Mouse (Mus musculus): Measurements from ENCODE around the gene Tra2a. TPM values are rescaled to one million over a fixed set of nuclear protein-coding genes. Genes with fewer than 3 reads are reported as not detected.
"Not testable (repeated sequence)": the region's sequence is repeated elsewhere in the genome, so short reads cannot be mapped to it uniquely, and the experiment has no call there.

Tra2a gene
- polyA plus RNA-seq, 1 experiment from 2014 or later: 92.7 TPM

DNA sequence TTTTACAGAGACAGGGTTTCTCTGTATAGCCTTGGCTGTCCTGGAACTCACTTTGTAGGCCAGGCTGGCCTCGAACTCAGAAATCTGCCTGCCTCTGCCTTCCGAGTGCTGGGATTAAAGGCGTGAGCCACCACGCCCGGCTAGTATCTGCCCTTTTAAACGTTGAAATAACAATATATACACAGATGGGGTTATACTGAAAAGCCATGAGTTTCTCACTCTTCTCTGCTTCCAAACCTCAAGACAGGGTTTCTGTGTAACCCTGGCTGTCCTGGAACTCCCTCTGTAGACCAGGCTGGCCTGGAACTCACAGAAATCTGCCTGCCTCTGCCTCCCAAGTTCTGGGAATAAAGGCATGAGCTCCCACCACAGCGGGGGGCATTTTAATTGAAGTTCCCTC is 613 bp upstream of the Tra2a start:
- WGBS: 86% methylated on average over 7 of the region's 7 CpGs
- H3K4me3 ChIP-seq (replicated peaks); H3K36me3 ChIP-seq; H3K9me3 ChIP-seq; ATAC-seq (ENCODE audit: insufficient read depth, low FRiP score, low read depth); H3K4me2 ChIP-seq; H3K27me3 ChIP-seq (replicated peaks); H3K9ac ChIP-seq: not testable (repeated sequence)
- Histone ChIP-seq H3K27ac (peak overlapping the region; percentile 98; the same call in 1 of the 2 replicates), H3K4me1 (peaks cover 12% of the 10 kb centered on the region; the same call in 1 of the 2 replicates)

DNA sequence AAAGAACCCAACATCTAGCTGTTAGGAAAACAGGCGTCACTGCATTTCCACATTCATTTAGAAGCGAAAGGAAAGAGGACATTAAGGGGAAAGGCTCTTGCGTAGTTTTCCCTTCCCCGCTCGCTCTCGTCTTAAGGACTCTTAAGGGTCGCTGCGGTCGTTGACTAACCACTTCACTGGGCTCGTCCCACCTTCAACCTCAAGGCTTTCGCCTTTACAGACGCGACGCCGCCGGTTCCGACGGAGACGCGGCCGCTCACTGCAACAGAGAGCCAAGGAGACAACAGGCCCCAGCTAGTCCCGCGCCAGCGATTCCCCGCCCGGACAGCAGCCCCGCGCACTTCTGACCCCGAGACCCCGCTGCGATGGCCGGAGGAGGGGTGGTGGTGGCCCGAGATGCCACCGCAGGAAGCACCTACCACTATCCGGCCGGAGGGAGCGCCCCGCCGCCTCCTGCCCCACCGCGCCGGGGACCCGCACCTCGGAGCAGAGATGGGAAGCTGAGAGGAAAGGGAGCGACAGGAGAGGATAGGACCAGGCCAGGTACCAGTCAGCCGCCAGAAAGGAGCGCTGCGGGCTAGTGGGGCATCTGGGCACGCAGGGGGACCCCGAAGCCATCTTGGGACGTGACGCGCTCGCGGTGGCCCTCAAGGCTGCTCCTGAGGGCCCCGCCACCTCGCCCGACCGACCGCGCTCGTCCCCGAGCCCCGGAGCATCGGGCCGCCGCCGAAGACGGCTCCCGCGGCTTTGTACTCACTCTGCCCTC is 569 bp downstream of the Tra2a start:
- under 1% methylated on average over 71 of the region's 71 CpGs for WGBS
- peak overlapping the region; percentile 97 for H3K9ac ChIP-seq
- no peaks in the 10 kb centered on the region for H3K9me3 ChIP-seq
- peaks cover 15% of the 10 kb centered on the region; the same call in 1 of the 2 replicates for H3K4me1 ChIP-seq
- H3K27me3 ChIP-seq (replicated peaks): no peaks in the 10 kb centered on the region
- no peaks in the 10 kb centered on the region for H3K36me3 ChIP-seq
- ATAC-seq (ENCODE audit: insufficient read depth, low FRiP score, low read depth): peak; percentile 65
- H3K27ac ChIP-seq: peak overlapping the region; percentile 98
- H3K4me3 ChIP-seq (replicated peaks): peak overlapping the region; percentile 85
- peak overlapping the region; percentile 61 for H3K4me2 ChIP-seq

DNA sequence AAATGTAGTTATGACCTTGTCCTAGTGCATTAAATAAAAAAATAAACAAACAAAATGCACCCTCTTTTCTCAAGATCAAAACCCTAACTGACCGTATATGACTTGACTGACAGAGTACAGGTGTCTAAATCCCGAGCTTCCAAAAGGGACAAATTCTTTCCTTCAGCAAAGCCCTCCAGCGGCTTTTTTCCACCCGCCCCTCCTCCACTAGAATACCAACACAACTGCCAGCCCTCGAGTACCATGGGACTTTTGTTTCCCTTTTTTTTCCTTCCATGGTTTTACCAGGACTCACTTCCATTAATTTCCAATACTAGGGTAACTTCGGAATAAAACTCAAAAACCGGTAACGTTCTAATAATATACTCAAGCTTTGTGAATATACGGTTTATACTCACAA is 1.4 kb downstream of the Tra2a start:
- Histone ChIP-seq H3K4me3 (replicated peaks) (peak overlapping the region; percentile 85), H3K9ac (no peak overlapping the region; the same call in 1 of the 2 replicates), H3K27ac (peak overlapping the region; percentile 98; the same call in 1 of the 2 replicates), H3K9me3 (no peaks in the 10 kb centered on the region), H3K36me3 (no peaks in the 10 kb centered on the region), H3K4me1 (peaks cover 15% of the 10 kb centered on the region; the same call in 1 of the 2 replicates), H3K27me3 (replicated peaks) (no peaks in the 10 kb centered on the region), H3K4me2 (peak overlapping the region; percentile 61)
- ATAC-seq (ENCODE audit: insufficient read depth, low FRiP score, low read depth): no peak
- WGBS: under 1% methylated on average over 9 of the region's 9 CpGs

DNA sequence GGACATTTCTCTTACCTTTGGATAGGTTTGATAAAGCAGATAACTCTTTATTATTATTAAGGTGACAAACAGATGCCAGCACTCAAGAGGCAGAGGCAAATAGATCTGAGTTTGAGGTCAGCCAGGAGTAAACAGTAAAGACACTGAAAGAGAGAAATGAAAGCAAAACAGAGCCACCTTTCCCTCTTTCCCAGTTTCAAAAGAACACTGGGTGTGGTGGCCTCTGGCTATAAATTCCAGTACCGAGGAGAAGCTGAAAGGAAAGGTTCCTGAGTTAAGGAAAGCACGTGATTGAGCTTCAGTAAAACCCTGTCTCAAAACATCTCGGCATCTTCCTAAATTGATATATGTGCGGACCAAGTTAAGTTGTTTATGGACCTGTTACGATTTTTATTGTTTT is 4.1 kb downstream of the Tra2a start:
- H3K9ac ChIP-seq: no peak overlapping the region
- no peak for ATAC-seq (ENCODE audit: insufficient read depth, low FRiP score, low read depth)
- H3K4me2 ChIP-seq: no peak overlapping the region
- H3K4me3 ChIP-seq (replicated peaks): no peak overlapping the region
- H3K36me3 ChIP-seq: no peaks in the 10 kb centered on the region
- peaks cover 15% of the 10 kb centered on the region; the same call in 1 of the 2 replicates for H3K4me1 ChIP-seq
- no peaks in the 10 kb centered on the region for H3K27me3 ChIP-seq (replicated peaks)
- no peak overlapping the region for H3K27ac ChIP-seq
- H3K9me3 ChIP-seq: no peaks in the 10 kb centered on the region
- 38% methylated on average over 5 of the region's 5 CpGs for WGBS

DNA sequence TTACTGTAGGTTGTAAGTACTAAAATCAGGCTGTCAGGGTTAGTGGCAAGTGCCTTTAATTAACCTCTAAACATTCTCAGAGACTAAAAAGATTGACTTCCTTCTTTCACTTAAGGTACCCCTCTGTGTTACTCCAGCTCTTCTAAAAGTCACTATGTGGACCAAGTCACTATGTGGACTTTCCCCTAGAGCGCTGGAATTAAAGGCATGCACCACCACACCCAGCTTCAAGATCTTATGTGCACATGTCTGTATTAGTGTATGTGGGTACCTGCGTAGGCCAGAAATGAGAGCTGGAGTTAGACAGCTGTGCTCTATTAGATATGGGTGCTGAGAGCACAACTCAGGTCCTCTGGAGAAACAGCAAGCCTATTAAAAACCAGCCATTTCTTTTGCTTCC is 6.0 kb downstream of the Tra2a start:
- Histone ChIP-seq H3K27ac (no peak overlapping the region), H3K4me2 (no peak overlapping the region)
- 88% methylated on average over 2 of the region's 2 CpGs for WGBS

DNA sequence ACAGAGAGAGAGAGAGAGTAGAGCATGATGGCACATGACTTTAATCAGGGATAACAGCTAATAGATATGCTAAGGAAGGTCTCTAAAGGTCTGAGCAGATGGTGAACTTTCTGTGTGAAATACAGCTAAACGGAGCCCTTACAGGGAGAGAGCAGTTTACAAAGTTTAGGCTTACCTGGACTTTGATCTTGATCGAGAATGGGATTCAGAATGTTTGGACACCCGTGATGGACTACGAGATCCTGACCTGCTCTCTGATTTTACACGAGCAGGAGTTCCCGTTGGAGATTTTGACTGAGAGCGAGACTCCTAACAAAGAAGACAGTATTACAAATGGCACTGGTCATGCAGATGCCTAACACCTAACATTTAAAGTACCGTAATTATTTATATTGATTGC is 11.6 kb downstream of the Tra2a start:
- no peak for ATAC-seq (ENCODE audit: insufficient read depth, low FRiP score, low read depth)
- Histone ChIP-seq H3K4me2 (no peak overlapping the region), H3K36me3 (peaks cover 25% of the 10 kb centered on the region), H3K9ac (no peak overlapping the region), H3K27me3 (replicated peaks) (no peaks in the 10 kb centered on the region), H3K9me3 (no peaks in the 10 kb centered on the region), H3K4me3 (replicated peaks) (no peak overlapping the region), H3K4me1 (no peaks in the 10 kb centered on the region), H3K27ac (no peak overlapping the region)
- 81% methylated on average over 8 of the region's 8 CpGs for WGBS

More for the DNA sequence above, 6.0 kb downstream of the Tra2a start:
- no peak for ATAC-seq (ENCODE audit: insufficient read depth, low FRiP score, low read depth)
- no peaks in the 10 kb centered on the region for H3K9me3 ChIP-seq
- H3K4me3 ChIP-seq (replicated peaks): no peak overlapping the region
- no peaks in the 10 kb centered on the region for H3K36me3 ChIP-seq
- peaks cover 15% of the 10 kb centered on the region; the same call in 1 of the 2 replicates for H3K4me1 ChIP-seq
- H3K9ac ChIP-seq: no peak overlapping the region
- no peaks in the 10 kb centered on the region for H3K27me3 ChIP-seq (replicated peaks)

DNA sequence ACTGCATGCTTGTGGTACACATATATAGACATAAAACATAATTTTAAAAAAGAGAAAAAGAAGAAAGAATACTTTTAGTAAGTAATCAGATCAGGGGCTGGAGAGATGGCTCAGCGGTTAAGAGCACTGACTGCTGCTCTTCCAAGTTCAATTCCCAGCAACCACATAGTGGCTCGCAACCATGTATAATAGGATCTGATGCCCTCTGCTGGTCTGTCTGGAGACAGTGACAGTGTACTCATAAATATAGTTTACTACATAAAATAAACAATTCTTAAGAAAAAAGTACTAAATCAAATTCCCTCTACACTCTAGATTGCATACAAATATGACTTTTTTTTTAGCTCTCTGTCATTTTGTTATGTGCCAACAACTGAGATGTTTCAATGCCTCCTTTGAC is 12.6 kb downstream of the Tra2a start:
- no peak overlapping the region for H3K4me3 ChIP-seq (replicated peaks)
- H3K4me2 ChIP-seq: no peak overlapping the region
- no peaks in the 10 kb centered on the region for H3K4me1 ChIP-seq
- H3K27ac ChIP-seq: no peak overlapping the region
- H3K27me3 ChIP-seq (replicated peaks): no peaks in the 10 kb centered on the region
- H3K9me3 ChIP-seq: no peaks in the 10 kb centered on the region
- H3K9ac ChIP-seq: no peak overlapping the region
- peaks cover 31% of the 10 kb centered on the region for H3K36me3 ChIP-seq
- WGBS: 98% methylated on average over 2 of the region's 2 CpGs
- no peak for ATAC-seq (ENCODE audit: insufficient read depth, low FRiP score, low read depth)

DNA sequence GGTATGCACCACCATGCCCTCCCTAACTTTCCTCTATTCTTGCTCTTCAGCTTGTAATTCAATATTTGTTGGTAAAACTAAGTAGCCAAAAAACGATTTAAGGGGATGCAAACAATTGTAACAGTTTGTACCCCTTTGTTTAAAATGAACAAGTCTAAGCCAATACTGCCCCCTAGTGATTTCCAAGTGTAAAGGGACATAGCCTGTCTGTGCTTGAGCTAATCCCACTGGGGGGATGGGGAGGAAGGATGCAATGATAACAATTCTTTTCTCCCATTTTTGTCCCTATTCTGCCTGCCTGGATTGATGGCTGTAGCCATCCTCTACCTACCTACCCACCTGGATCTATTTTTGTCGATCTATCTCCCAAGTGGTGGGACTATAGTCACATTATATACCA is 16.6 kb downstream of the Tra2a start:
- H3K27me3 ChIP-seq (replicated peaks): no peaks in the 10 kb centered on the region
- H3K27ac ChIP-seq: no peak overlapping the region
- no peak for ATAC-seq (ENCODE audit: insufficient read depth, low FRiP score, low read depth)
- H3K36me3 ChIP-seq: peaks cover 50% of the 10 kb centered on the region
- no peaks in the 10 kb centered on the region for H3K4me1 ChIP-seq
- H3K4me2 ChIP-seq: no peak overlapping the region
- H3K9ac ChIP-seq: no peak overlapping the region
- H3K4me3 ChIP-seq (replicated peaks): no peak overlapping the region
- WGBS: 60% methylated on average over 2 of the region's 2 CpGs
- no peaks in the 10 kb centered on the region for H3K9me3 ChIP-seq

DNA sequence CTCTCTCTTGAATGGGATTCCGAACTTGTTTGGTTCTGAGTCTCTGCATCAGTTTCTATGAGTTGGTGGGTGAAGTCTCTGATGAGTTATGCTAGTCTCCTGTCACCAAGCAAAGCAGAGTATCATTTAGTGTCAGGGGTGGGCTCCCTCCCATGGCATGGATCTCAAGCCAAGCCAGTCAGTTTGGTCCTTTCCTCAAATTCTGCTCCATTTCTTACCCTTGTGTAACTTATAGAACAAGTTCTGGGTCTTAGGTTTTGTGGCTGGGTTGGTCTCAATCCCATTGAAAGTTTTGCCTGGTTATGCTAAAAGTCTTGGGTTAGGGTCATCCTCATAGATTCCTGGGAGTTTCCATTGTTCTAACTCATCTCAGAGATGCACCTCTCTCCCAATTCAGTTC is 21.5 kb downstream of the Tra2a start:
- H3K4me1 ChIP-seq: no peaks in the 10 kb centered on the region
- no peak for ATAC-seq (ENCODE audit: insufficient read depth, low FRiP score, low read depth)
- H3K9me3 ChIP-seq: no peaks in the 10 kb centered on the region
- WGBS: 85% methylated on average over 1 of the region's 1 CpGs
- no peak overlapping the region for H3K27ac ChIP-seq
- no peaks in the 10 kb centered on the region for H3K27me3 ChIP-seq (replicated peaks)
- peaks cover 32% of the 10 kb centered on the region for H3K36me3 ChIP-seq
- H3K4me3 ChIP-seq (replicated peaks): no peak overlapping the region
- no peak overlapping the region for H3K9ac ChIP-seq
- H3K4me2 ChIP-seq: no peak overlapping the region

DNA sequence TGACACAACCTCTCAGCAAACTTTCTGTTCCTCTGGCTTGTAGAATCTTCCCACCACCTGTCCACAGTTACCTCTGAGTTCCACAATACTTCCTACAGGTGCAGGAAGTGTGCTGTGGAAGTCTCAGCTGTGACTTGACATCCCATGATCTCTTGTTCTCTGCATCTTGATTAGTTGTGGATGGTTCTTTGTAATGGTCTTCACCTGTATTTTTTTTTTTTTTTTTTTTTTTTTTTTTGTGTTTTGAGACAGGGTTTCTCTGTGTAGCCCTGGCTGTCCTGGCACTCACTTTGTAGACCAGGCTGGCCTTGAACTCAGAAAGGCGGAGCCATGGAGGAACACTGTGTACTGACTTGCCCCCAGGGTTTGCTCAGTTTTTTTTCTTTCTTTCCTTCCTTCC is 22.3 kb downstream of the Tra2a start:
- Histone ChIP-seq H3K27me3 (replicated peaks) (no peaks in the 10 kb centered on the region), H3K9ac (no peak overlapping the region), H3K4me2 (no peak overlapping the region), H3K4me3 (replicated peaks) (no peak overlapping the region), H3K9me3 (no peaks in the 10 kb centered on the region), H3K36me3 (peaks cover 28% of the 10 kb centered on the region), H3K27ac (no peak overlapping the region), H3K4me1 (no peaks in the 10 kb centered on the region)
- ATAC-seq (ENCODE audit: insufficient read depth, low FRiP score, low read depth): no peak
- WGBS: 89% methylated on average over 1 of the region's 1 CpGs

DNA sequence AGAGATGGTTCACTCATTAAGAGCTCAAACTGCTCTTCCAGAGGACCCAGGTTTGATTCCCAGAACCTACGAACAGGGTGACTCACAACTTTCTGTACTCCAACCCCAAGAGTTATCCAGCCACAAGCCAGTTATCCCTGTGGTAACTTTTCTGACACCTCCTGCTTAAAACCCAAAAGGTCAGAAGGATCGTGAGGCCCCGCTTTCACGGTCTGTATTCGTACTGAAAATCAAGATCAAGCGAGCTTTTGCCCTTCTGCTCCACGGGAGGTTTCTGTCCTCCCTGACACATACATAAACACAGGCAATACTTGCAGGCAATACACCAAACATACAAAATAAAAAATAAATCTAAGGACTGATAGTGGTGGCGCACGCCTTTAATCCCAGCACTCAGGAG is 27.5 kb downstream of the Tra2a start:
- Histone ChIP-seq H3K4me2 (no peak overlapping the region), H3K9ac (no peak overlapping the region), H3K9me3 (no peaks in the 10 kb centered on the region), H3K27ac (no peak overlapping the region), H3K27me3 (replicated peaks) (no peaks in the 10 kb centered on the region), H3K36me3 (no peaks in the 10 kb centered on the region), H3K4me3 (replicated peaks) (no peak overlapping the region), H3K4me1 (no peaks in the 10 kb centered on the region)
- 63% methylated on average over 9 of the region's 9 CpGs for WGBS
- ATAC-seq (ENCODE audit: insufficient read depth, low FRiP score, low read depth): peak; percentile 100

DNA sequence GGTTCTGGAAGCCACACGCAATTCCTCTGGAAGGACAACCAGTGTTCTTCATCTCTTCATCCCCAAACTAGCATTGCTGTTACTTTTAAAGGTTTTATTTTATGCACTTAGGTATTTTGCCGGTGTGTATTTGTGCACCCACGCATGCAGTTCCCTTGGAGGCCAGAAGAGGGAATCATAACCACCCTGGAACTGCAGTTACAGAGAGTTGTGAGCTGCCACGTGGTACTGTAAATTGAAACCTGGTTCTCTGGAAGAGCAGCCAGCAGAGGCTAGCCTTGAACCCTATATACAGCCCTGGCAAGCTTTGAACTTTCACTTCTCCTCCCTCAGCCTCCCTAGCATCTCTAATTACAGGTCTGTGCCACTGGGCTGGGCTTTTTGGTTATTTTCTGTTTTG is 30.5 kb downstream of the Tra2a start:
- 59% methylated on average over 4 of the region's 4 CpGs for WGBS
- no peaks in the 10 kb centered on the region for H3K27me3 ChIP-seq (replicated peaks)
- ATAC-seq (ENCODE audit: insufficient read depth, low FRiP score, low read depth): no peak
- no peak overlapping the region for H3K4me3 ChIP-seq (replicated peaks)
- H3K4me1 ChIP-seq: no peaks in the 10 kb centered on the region
- no peaks in the 10 kb centered on the region for H3K36me3 ChIP-seq
- no peaks in the 10 kb centered on the region for H3K9me3 ChIP-seq
- H3K27ac ChIP-seq: no peak overlapping the region
- H3K4me2 ChIP-seq: no peak overlapping the region
- no peak overlapping the region for H3K9ac ChIP-seq

All from stomach, embryonic 15.5 days (tissue).